Mouse (Mus musculus): ENCODE measurements around the gene Col2a1.
A peak's percentile ranks its signal among the peaks of the same experiment; 100 is the strongest.

Gene Col2a1

DNA sequence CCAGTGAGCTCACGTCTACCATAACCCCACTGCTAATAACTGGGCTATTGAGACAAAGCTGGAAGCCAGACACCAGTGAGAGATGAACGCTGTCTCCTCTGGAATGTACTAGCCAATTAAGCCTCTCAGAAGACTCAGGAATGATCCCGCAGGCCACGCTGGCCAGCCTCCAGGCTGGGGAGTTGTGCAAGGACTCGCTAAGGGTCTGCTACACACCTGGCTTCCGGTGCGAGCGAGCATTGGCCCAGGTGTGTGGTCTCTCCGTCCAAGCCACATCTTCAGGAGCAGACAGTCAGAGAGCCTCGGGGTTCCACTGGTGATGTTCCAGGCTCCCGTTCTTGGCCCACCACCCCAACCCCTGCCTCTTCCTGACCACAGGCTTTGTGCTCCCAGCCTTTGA, 48.1 kb downstream of the Col2a1 start:
- DNase-seq = no peak

DNA sequence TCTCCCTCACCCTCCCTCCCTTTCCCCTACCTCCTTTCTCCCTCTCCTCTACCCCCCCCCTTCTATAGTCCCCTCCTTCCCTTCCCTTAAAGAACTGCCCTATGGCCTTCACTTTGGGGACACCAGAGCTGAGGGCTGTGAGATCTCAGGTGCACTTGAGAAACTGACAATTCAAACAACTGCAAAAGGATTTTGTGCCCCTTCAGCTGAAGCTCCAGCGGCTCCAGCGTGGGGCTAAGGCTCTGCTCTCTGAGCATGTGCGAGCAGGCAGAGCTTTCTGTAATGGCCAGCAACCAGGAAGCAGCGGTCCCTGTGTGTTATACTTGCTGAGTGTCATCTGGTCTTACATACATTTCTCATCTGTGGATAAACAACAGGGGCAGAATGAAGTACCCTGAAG, 48.8 kb downstream of the Col2a1 start:
- DNase-seq = no peak

DNA sequence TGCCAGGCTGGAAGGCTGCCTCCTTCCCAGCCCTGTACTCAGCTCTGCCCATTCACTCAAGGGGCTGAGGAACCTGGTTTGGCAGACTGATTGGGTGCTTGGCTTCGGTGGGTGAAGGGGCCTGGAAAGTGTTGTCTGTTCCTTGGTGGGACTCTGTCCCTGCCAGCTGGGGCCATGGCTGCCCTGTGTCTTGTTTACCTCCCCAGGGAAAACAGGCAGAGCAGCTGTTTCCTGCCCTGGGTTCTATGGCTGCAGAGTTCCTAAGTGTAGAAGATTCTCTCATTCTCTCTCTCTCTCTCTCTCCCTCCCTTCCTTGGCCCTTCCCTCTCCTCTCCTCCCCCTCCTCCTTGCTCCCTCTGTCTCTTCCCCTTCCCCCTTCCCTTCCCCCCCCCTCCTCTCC, 49.2 kb downstream of the Col2a1 start:
- no peak for DNase-seq

DNA sequence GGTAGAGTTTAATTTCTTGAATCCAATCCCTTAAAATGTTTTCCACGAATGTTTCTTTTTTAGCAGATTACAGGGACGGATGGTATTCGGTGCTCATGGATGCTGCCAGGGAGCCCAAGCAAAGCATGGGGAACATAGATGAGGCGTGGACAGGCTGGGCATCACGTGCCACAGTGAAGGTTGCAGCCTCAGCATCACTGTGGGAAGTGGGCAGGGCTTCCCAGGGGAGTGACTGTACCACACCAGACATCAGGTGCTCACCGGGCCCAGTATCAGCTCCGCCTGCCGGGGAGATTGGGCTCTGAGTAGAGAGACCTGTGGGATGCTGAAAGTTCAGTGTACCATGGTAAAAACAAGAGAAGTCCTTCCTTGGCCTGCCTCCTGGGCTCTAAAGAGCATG, 49.8 kb downstream of the Col2a1 start:
- DNase-seq = no peak

DNA sequence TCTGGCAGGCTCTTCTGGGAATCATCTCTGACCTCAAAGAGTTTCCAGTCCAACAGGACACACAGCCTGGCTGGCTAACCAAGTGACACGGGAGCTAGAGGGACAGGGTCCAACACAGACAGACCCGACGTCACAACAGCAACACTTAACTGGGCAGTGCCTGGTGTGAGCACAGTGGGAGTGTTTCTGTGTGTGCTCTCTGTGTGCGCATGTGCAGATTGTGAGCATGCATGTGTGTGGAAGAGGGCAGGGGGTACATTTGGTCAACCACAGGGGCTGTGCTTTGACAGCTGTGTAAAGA, 51.7 kb downstream of the Col2a1 start:
- DNase-seq = no peak

DNA sequence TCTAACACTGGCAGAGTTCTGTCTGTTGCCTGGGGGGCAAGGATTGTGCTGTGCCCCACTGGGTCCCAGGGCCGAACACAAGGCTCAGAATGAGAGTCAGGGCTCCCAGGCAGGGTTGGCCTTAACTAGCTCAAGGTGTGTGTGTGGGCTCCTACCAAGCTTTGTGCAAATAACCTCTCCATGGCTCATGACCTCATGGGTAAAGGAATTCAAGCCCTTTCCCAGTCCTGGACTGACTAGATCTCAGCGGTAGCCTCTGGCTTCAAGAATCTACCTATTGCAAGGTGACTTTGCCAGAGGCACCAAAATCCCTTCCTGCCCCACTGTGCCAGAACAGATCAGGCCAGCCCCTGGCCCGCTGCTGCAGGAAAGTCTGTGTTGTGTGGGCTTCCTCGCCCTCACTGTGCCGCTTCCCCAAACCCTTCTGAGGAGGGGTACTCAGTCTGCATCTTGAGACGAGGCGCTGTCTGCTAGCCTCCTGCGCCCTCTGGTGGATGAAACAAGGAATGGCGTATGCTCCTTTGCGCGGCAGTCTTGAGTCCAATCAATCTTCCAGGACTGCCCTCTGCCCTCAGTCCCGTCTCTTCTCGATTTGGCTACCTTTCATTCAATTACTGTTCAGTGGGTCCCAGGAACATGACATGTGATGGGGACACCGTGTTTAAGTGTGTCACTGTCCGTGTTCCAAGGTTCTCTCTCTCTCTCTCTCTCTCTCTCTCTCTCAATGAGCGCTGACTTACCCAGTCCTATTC, 52.2 kb downstream of the Col2a1 start:
- DNase-seq = peak; percentile 74

DNA sequence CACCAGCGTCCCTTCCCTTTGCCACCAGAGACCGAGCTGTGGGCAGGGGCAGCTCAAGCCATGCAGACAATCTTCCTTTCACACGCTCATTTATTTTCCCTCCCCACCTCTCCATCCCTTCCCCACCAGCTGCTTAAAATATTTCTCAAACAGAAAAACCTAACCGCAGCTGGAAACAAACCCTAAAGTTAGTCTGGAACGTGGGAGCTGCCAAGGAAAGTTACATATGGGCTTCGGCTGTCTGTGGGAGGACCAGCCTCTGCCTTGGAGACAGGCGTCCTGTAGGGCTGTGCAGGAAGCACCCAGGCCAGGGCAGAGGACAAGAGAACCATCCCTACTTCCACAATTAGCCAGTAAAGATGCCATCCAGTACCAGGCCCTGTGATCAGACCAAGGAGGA, 54.3 kb downstream of the Col2a1 start:
- no peak for DNase-seq

DNA sequence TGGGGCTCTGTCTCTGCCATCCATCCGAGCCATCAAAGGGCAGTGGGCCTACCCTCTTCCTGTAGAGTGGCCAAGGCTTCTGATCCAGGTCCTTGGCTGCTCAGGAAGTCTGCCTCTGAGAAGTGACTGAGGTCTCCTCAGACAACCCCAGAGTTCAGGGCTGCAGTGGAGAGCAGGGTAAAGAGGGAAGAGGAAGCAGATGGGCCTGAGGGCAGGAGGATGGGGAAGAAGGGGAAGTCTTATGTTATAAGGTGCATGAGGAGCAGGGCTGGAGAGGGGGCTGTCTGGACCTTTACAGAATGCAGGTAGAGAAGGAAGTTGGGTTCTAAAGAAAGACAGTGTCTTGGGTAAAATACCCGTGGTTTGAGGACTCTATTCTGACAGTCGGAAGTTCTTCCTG, 54.8 kb downstream of the Col2a1 start:
- DNase-seq = no peak

DNA sequence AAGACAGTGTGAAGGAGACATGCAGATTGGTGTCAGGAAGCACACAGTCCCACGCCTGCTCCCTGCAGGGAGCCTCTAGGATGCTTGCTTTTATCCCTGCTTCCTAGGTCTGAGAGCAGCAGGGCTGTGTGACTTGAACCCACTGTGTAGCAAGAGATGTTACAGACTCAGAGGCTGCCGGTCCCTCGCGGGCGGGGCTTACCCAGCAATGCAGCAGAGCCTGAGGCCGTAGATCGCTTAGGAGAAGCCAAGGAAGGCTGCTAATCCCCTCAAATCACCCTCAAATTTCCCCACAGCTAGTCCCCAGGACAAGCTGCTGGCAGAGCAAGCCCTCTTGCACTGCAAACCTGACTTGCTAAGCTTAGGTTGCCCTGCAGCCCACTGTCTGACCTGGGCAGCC, 55.8 kb downstream of the Col2a1 start:
- no peak for DNase-seq

DNA sequence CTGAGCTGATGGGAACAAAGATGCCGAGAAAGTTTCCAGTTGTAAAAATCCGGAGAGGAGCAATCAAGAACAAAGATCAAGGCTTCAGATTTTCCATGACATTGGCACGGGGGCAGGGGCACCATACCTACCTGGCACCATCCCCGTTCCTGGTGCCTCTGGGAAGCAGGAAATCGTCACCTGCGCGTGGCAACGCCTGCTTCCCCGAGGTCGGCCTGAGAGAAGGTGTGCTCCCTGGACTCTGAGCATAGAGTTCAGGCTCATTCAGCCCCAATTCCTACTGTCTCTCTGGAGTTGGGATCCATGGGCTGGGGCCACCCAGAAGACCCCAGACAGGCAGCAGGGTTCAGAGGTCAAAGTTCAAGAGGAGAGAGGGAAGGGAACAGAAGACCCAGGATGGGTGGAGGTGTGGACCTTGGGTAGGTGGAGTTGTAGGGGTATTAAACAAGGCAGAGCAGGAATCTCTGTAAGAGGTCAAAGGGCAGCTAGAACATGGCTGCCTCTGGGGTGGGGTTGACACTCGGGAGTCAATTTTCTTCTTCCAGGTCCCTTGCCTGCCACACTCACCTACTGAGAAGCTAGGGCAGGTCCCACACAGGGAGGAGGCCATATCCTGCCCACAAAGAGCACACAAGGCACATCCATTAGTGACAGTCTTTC, 58.7 kb downstream of the Col2a1 start:
- peak; percentile 45 for DNase-seq

DNA sequence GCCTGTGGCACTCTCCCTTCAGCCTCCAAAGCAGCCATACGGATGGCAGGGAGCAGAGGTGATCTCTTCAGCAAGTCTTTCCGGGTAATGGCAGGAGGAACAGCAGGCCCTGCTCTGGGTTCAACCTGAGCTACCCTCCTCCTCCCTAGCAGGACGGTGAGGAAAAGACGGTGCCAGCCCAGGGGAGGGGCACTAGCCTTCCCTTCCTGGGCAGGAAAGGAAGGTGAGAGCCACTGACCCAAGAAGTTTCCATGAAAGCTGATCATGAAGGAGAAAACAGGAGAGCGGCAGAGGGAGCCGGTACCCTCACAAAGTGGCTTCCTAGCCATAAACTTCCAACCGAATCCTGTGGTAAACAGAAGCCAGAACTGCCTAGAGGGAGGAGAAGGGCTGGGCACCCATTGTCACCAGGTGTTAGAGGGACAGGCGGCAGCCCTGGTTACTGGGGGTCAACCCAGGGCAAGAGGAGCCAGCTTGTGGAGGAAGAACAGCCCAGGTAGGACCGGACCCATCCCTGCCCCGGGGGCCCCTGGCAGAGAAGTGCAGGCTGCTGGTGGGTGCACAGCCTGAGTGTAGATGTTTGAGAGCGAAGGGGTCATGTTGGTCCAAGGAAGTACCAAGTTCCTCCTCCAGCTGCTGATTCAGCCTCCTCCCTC, 59.4 kb downstream of the Col2a1 start:
- peak; percentile 62 for DNase-seq

DNA sequence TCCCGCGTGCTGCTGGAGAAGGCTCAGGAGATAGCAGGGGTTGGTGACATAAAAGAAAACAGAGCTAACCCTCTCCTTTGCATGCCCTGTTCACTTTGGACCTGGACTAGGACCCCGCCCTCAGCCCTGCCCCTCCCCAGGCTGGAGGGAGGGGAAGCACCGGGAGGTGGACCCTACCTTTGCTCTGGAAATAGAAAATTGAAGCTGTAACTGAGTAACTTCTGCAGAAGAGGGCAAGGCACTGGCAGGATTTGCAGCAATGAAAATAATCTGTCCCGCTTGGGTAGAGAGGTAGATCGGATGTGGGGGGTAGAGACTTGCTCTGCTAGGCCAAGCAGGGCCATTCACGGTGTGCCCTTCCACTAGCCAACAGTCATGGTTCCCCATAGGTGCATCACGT, 61.1 kb downstream of the Col2a1 start:
- DNase-seq = peak; percentile 86

DNA sequence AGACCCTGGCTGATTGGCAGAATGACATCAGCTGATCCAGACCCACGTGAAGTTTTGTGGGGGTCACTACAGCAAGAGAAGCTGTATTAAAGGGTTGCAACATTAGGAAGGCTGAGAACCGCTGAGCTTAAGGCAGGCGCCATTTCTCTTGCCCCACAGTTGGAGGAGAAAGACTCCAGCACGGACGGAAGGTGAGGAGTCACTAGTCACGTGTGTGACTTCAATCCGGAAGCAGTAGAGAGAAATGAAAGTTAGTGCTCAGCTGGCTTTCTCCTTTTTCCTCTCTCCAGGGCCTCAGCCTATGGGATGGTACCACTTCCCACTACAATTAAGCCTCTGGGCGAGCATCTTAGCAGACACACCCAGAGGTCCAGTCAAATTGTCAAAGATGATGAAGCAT, 62.0 kb downstream of the Col2a1 start:
- DNase-seq = no peak

DNA sequence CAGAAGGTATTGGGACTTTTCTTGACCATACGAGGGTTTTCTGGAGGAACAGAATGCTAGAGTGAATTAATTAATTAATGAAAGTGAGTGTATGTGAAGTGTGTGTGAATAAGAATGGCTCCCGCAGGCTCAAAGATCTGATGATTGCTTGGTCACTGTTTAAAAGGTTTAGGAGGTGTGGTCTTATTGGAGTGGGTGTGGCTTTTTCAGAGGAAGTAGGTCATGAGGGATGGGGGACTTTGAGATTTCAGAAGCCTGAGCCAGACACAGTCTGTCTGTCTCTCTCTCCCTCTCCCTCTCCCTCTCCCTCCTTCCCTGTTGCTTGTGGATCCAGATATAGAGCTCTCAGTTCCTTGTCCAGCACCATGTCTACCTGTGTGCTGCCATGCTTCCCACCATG, 63.2 kb downstream of the Col2a1 start:
- DNase-seq = no peak

DNA sequence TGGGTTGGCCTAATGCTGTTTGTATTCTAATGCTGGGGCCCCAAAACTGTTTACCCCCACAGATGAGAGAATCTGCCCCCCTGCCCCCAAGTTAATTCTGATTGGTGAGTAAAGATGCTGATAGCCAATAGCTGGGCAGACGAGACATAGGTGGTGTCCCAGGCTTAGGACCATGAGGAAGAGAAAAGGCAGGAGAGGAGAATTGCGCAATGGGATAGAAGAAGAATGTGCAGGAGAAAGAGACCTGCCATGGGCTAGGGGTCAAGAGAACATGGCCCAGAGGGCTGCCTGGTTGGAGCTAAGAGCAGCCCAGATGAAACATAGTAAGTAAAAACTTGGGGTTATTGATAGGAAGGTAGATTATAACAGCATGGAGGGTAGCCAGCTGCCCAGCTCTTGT, 64.4 kb downstream of the Col2a1 start:
- no peak for DNase-seq

DNA sequence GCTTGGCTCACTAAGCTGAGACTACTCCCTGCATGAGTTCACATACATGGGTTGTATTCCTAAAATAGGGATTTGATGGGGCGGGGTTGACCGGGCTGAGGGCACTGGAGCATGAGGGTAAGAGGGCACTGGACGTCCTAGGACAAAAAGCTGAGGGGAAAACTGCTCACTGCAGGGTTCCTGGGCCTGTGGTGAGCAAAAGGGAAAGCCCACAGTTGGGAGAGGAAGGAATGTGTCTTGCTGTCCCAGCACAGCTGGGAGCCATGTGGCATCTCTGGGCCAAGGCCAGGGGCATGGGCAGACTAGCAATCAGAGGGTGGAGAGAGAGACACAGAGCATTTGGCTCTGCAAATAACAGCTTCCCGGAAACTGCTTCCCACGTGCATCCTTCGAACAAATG, 65.9 kb downstream of the Col2a1 start:
- DNase-seq = peak; percentile 48

DNA sequence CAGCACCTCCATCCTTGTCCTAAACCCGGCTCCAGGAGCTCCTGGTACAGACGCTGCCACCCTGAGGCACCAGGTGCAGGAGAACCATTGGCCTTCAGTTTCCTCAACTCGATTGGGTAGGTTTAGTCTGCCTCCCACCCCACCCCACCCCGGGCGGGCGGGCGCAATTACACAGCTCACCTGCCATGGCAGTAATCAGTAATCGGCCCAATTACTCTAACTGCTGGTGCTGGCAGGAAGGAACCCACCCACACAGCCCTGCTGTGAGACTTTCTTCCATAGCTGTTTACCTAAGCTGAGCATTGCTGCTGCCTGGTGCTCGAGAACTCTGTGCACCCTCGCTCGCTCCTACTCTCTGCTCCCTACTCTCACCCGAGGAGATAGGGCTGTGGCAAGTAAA, 72.1 kb downstream of the Col2a1 start:
- peak; percentile 35 for DNase-seq

DNA sequence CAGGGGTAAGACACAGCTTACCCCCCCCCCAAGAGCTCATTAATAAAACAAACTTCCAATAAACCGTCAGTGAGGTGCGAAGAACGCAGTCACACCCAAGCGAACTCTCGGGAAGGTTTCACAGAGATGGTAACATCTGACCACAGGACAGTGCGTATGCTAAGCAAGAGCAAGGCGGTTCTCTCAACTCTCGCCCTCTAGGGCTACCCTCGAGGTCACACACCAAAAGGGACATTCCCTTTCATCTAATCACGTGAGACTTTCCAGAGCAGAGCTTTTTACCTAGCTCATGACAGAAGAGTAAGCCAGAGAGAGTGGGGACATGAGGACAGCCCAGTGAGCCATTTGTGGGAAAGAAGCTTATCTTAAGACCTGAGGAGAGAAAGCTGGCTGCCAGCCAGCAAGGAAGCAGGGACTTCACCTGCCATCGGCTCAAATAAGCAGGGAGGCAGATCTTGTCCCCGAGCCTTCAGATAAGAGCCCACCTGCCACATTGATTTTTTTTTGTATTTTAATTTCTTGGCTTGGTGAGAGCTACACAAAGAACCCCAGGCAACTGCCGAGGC, 75.2 kb downstream of the Col2a1 start:
- DNase-seq = no peak

DNA sequence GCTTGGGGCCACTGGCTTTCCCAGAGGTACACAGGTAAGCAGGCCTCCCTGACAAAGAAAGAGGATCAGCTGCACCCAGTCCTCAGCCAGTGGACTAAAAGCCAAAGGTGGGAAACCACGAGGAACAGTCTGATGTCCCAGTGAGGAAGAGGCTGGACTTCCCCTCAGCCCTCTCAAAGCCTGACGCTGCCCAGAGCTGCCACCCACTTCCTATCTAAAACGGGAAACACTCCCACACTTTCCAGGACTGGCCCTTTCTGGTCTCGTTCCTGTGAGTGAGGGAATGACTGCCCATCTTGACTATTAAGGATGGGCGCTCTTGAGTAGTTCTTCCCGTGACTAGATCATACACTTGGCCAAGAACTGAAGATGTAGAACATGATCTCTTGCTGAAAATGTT, 76.7 kb downstream of the Col2a1 start:
- no peak for DNase-seq

DNA sequence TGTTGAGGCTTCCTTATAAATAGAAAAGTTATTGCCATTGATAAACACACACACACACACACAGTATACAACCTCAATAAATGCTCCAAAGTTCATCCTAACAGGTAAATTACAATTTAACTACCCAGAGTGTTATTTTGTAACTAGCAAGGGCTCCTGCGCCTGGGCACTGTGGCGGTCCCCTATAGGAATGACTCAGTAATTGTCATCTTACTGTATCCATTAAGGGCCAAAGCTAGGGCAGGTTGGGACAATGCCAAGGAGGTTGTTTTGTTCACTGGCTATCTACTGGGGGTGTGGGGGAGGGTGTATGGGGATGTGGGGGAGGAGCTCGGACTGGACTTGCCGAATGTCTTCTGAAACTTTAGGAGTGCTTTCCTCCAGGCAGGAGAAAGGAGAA, 77.5 kb downstream of the Col2a1 start:
- DNase-seq = peak; percentile 79
